Mouse (Mus musculus): Measurements from ENCODE around the gene Zwint. TPM values are rescaled to one million over a fixed set of nuclear protein-coding genes. Genes with fewer than 3 reads are reported as not detected.

Zwint gene
- total and polyA plus RNA-seq, 2 experiments from 2014 or later: 789 to 1,175 TPM

DNA sequence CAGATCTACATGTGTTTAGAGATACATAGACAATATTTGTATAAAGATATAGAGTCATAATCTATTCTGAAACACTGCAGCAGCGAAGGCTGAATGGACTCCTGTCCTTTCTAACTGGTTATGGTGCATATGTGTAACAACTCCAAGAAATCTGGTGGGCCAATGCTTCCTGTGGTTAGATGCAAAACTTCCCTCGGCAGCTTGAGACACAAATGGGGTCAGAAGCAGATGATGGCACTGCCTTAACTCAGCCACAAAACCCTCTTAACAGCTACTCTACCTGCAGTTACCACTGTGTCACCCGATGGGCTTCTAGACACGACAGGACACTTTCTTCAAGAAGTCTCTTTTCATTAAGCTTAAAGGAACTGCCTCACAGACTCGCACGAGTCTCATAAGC lies 21.3 kb downstream of the Zwint start:
- DNase-seq (ENCODE audit: low spot score) (no peak), ATAC-seq (no peak)
- peaks cover 9% of the 10 kb centered on the region; the same call in 1 of the 2 replicates for H3K36me3 ChIP-seq (ENCODE audit: insufficient read depth, low read length)
- WGBS: 94% methylated on average over 6 of the region's 6 CpGs
- TF ChIP-seq CTCF (IDR thresholded peaks at IDR 0.05; ENCODE audit: low read depth): no peak
- no peaks in the 10 kb centered on the region for H3K4me1 ChIP-seq (ENCODE audit: insufficient read depth, low read length)
- H3K9ac ChIP-seq (replicated peaks; ENCODE audit: low read length): no peak overlapping the region
- no peak overlapping the region for H3K4me2 ChIP-seq (ENCODE audit: low read depth, low read length)
- H3K27me3 ChIP-seq (ENCODE audit: insufficient read depth, low read length): no peaks in the 10 kb centered on the region
- no peak overlapping the region for H3K4me3 ChIP-seq (ENCODE audit: low read length)
- H3K27ac ChIP-seq: no peak overlapping the region
- H3K9me3 ChIP-seq (ENCODE audit: low read length): 0 out of 2 replicates have a peak, but pooled peaks cover 2% of the 10 kb centered on the region

DNA sequence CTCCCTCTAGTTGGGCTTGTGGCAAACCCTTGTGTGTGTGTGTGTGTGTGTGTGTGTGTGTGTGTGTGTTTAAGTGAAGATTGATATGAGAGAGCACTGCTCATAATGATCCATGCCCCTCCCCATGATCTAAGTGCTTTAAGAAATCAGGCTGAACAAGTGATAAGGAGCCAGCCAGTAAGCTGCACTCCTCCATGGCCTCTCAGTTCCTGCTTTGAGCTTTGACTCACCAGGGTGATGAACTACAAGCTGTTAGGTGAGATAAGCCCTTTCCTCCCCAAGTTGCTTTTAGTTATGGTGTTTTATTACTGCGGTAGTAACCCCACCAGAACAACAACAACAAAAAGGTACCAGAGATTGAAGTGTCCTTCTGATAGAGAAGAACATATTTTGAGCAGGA lies 21.9 kb downstream of the Zwint start:
- H3K9me3 ChIP-seq (ENCODE audit: low read length): 0 out of 2 replicates have a peak, but pooled peaks cover 2% of the 10 kb centered on the region
- H3K4me2 ChIP-seq (ENCODE audit: low read depth, low read length): no peak overlapping the region
- H3K27me3 ChIP-seq (ENCODE audit: insufficient read depth, low read length): no peaks in the 10 kb centered on the region
- no peak for DNase-seq (ENCODE audit: low spot score)
- H3K9ac ChIP-seq (replicated peaks; ENCODE audit: low read length): no peak overlapping the region
- no peak overlapping the region for H3K4me3 ChIP-seq (ENCODE audit: low read length)
- no peak overlapping the region for H3K27ac ChIP-seq
- TF ChIP-seq CTCF (IDR thresholded peaks at IDR 0.05; ENCODE audit: low read depth): no peak
- H3K36me3 ChIP-seq (ENCODE audit: insufficient read depth, low read length): peaks cover 9% of the 10 kb centered on the region; the same call in 1 of the 2 replicates
- H3K4me1 ChIP-seq (ENCODE audit: insufficient read depth, low read length): no peaks in the 10 kb centered on the region
- no peak for ATAC-seq
- WGBS: 97% methylated on average over 1 of the region's 1 CpGs

DNA sequence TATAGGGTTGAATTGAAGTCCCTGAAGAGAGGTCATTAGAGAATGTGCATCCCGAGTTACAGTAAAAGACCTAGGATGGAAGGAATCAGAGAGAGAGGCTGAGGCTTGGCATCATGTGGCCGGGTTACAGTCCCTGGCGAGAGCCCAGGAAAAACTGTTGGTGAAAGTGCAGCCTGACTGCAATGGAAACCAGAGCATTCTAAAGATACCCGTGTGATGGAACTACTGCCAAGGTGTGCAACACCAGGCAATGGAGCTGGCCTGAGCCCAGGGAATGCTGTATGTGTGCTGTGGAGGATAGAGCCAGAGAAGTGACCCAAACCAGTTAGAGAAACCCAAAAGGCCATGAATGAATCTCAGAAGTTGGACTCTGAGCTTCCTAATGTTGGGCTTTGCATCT lies 24.4 kb downstream of the Zwint start:
- Histone ChIP-seq H3K9ac (replicated peaks; ENCODE audit: low read length) (no peak overlapping the region), H3K9me3 (ENCODE audit: low read length) (0 out of 2 replicates have a peak, but pooled peaks cover 2% of the 10 kb centered on the region), H3K36me3 (ENCODE audit: insufficient read depth, low read length) (peaks cover 6% of the 10 kb centered on the region; the same call in 1 of the 2 replicates), H3K4me3 (ENCODE audit: low read length) (no peak overlapping the region), H3K27me3 (ENCODE audit: insufficient read depth, low read length) (no peaks in the 10 kb centered on the region), H3K27ac (no peak overlapping the region), H3K4me1 (ENCODE audit: insufficient read depth, low read length) (no peaks in the 10 kb centered on the region), H3K4me2 (ENCODE audit: low read depth, low read length) (no peak overlapping the region)
- TF ChIP-seq CTCF (IDR thresholded peaks at IDR 0.05; ENCODE audit: low read depth): no peak
- ATAC-seq (no peak), DNase-seq (ENCODE audit: low spot score) (no peak)
- WGBS: 83% methylated on average over 4 of the region's 4 CpGs

DNA sequence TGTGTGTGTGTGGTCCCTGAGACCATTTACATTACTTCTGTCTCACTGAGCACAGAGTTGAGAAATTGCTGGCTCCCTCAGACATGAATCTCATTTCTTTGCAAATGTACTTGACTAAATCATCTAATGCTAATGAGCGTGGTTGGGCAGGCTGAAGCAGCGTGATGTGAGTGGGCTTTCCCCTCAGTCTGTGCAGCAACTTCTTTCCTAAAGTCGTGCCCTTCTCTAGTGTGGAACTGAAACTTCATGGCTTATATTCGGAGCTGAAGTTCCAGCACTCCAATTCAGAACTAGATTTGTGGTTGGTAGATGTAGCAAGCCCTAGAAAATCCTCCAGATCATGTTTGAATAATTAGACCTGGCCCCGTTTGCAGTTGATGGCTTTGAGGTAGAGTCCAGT lies 46.4 kb downstream of the Zwint start:
- H3K27me3 ChIP-seq (ENCODE audit: insufficient read depth, low read length): no peaks in the 10 kb centered on the region
- H3K9me3 ChIP-seq (ENCODE audit: low read length): no peaks in the 10 kb centered on the region
- DNase-seq (ENCODE audit: low spot score) (no peak), ATAC-seq (no peak)
- no peak overlapping the region for H3K4me3 ChIP-seq (ENCODE audit: low read length)
- WGBS: 87% methylated on average over 5 of the region's 5 CpGs
- H3K9ac ChIP-seq (replicated peaks; ENCODE audit: low read length): no peak overlapping the region
- no peaks in the 10 kb centered on the region for H3K4me1 ChIP-seq (ENCODE audit: insufficient read depth, low read length)
- no peaks in the 10 kb centered on the region for H3K36me3 ChIP-seq (ENCODE audit: insufficient read depth, low read length)
- no peak overlapping the region for H3K27ac ChIP-seq
- no peak overlapping the region for H3K4me2 ChIP-seq (ENCODE audit: low read depth, low read length)
- no peak for TF ChIP-seq CTCF (IDR thresholded peaks at IDR 0.05; ENCODE audit: low read depth)

DNA sequence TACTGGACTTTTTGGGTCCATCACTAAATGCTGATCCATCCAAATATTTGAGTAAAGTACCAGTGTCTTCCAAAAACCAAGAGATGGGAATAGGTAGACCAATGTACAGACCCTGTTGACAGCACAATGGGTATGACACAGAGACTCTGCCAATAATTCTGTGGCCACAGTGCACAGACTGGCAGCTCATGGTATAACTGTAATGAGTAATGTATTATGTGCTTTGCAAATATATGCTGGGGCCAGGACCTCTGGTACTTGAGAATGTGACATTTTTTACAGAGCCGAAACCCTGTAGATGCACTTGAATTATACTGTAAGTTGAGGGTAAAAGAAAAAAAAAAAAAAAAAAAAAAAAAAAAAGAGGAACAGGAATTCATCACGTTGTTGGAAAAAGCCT lies 59.1 kb downstream of the Zwint start:
- no peak for TF ChIP-seq CTCF (IDR thresholded peaks at IDR 0.05; ENCODE audit: low read depth)
- no peak overlapping the region for H3K4me2 ChIP-seq (ENCODE audit: low read depth, low read length)
- no peak overlapping the region for H3K27ac ChIP-seq
- H3K9me3 ChIP-seq (ENCODE audit: low read length): no peaks in the 10 kb centered on the region
- H3K36me3 ChIP-seq (ENCODE audit: insufficient read depth, low read length): no peaks in the 10 kb centered on the region
- 65% methylated on average over 2 of the region's 2 CpGs for WGBS
- no peaks in the 10 kb centered on the region for H3K4me1 ChIP-seq (ENCODE audit: insufficient read depth, low read length)
- H3K27me3 ChIP-seq (ENCODE audit: insufficient read depth, low read length): no peaks in the 10 kb centered on the region
- ATAC-seq (no peak), DNase-seq (ENCODE audit: low spot score) (no peak)
- no peak overlapping the region for H3K9ac ChIP-seq (replicated peaks; ENCODE audit: low read length)
- no peak overlapping the region for H3K4me3 ChIP-seq (ENCODE audit: low read length)
